Mouse (Mus musculus): ENCODE measurements around the gene Slc35e1.

Slc35e1 gene

GRCm38 (mm10) chr8:72474826-72475546 lies 17.4 kb downstream of the Slc35e1 start, which contains the start of gene Cherp:
Cherp (minus strand) TSS chr8:72475226.
- DNase-seq, result peak; percentile 98

GRCm38 (mm10) chr8:72470684-72471083 lies 21.7 kb downstream of the Slc35e1 start:
- no peak for DNase-seq

GRCm38 (mm10) chr8:72469984-72470383 lies 22.4 kb downstream of the Slc35e1 start:
- DNase-seq, result no peak

- DNase-seq, result no peak
These were observed 23.2 kb downstream of the Slc35e1 start for GRCm38 (mm10) chr8:72469243-72469642.

- no peak for DNase-seq
These were observed 28.2 kb downstream of the Slc35e1 start for GRCm38 (mm10) chr8:72464211-72464610.

GRCm38 (mm10) chr8:72459881-72460533 lies 32.4 kb downstream of the Slc35e1 start:
- no peak for DNase-seq

- no peak for DNase-seq
These were observed 34.0 kb downstream of the Slc35e1 start for GRCm38 (mm10) chr8:72458457-72458856.

GRCm38 (mm10) chr8:72457806-72458205 lies 34.6 kb downstream of the Slc35e1 start:
- no peak for DNase-seq

GRCm38 (mm10) chr8:72455317-72455716 lies 37.1 kb downstream of the Slc35e1 start:
- DNase-seq, result no peak

- no peak for DNase-seq
These were observed 38.5 kb downstream of the Slc35e1 start for GRCm38 (mm10) chr8:72453904-72454303.

GRCm38 (mm10) chr8:72451516-72451915 lies 40.9 kb downstream of the Slc35e1 start:
- no peak for DNase-seq

GRCm38 (mm10) chr8:72445071-72445470 lies 47.3 kb downstream of the Slc35e1 start:
- no peak for DNase-seq

- no peak for DNase-seq
These were observed 48.4 kb downstream of the Slc35e1 start for GRCm38 (mm10) chr8:72443994-72444350.

- DNase-seq, result peak; percentile 100
These were observed 48.9 kb downstream of the Slc35e1 start, which contains the start of the genes Calr3 and 1700030K09Rik for GRCm38 (mm10) chr8:72443338-72443993. Calr3 (minus strand) TSS chr8:72443870. 1700030K09Rik (plus strand) TSS chr8:72443880.

GRCm38 (mm10) chr8:72438248-72439015 lies 54.0 kb downstream of the Slc35e1 start:
- DNase-seq, result peak; percentile 50

GRCm38 (mm10) chr8:72434952-72435351 lies 57.5 kb downstream of the Slc35e1 start:
- peak; percentile 36 for DNase-seq
